Mouse (Mus musculus) MEL (cell line): ENCODE measurements around the gene Ildr1. TPM values are rescaled to one million over a fixed set of nuclear protein-coding genes. Genes with fewer than 3 reads are reported as not detected.
A peak's percentile ranks its signal among the peaks of the same experiment; 100 is the strongest.

Experiments used
- DNase-seq: peaks from one replicate; pipeline ENCODE4 v3.0.0; 2011; ENCODE audit warnings: low read depth, low spot score
- H3K27ac ChIP-seq: 2 replicates; pipeline ENCODE4 v1.5.1; 2012; ENCODE audit warnings: low read depth, mild to moderate bottlenecking, control low read depth, low read length, moderate library complexity; ENCODE audit not compliant: control insufficient read depth
- H3K27me3 ChIP-seq, 2 experiments: fragments of 150-350 bp in 1 of 2; sonication (generic) in 1 of 2; 2 replicates each; pipeline ENCODE4 v1.6.1; 2012; ENCODE audit warnings: low read length in 2 of 2, mild to moderate bottlenecking in 2 of 2, improper control_type of control experiment in 1 of 2, moderate library complexity in 1 of 2; ENCODE audit not compliant: insufficient read depth in 2 of 2, control insufficient read depth in 1 of 2
- H3K36me3 ChIP-seq, 2 experiments: 2 replicates each; pipeline ENCODE4 v1.6.1; 2012 to 2014; ENCODE audit warnings: low read length in 2 of 2, improper control_type of control experiment in 1 of 2, inconsistent platforms in 1 of 2, mild to moderate bottlenecking in 1 of 2; ENCODE audit not compliant: insufficient read depth in 2 of 2, control insufficient read depth in 1 of 2
- H3K4me1 ChIP-seq, 2 experiments: fragments of 150-350 bp in 1 of 2; sonication (generic) in 1 of 2; 2 replicates each; pipeline ENCODE4 v1.6.1; 2012; ENCODE audit warnings: low read length in 2 of 2, improper control_type of control experiment in 1 of 2, mild to moderate bottlenecking in 1 of 2; ENCODE audit not compliant: insufficient read depth in 2 of 2, control insufficient read depth in 1 of 2
- H3K4me3 ChIP-seq, 2 experiments: fragments of 150-350 bp in 1 of 2; sonication (generic) in 1 of 2; 2 replicates each; pipeline ENCODE4 v1.5.1; 2012; ENCODE audit warnings: low read depth in 2 of 2, low read length in 2 of 2, mild to moderate bottlenecking in 2 of 2, moderate library complexity in 2 of 2, control low read depth in 1 of 2, improper control_type of control experiment in 1 of 2; ENCODE audit not compliant: control insufficient read depth in 1 of 2, insufficient read depth in 1 of 2
- H3K79me2 ChIP-seq: 2 replicates; pipeline ENCODE4 v1.6.1; 2012; ENCODE audit warnings: mild to moderate bottlenecking, low read length, moderate library complexity; ENCODE audit not compliant: control insufficient read depth, poor library complexity, insufficient read depth
- H3K9ac ChIP-seq: 2 replicates; pipeline ENCODE4 v1.6.1; 2012; ENCODE audit warnings: low read depth, mild to moderate bottlenecking, control low read depth, low read length, moderate library complexity; ENCODE audit not compliant: control insufficient read depth, poor library complexity, severe bottlenecking
- H3K9me3 ChIP-seq: fragments of 150-350 bp; sonication (generic); replicated peaks from 2 replicates; pipeline ENCODE4 v1.6.1; 2012; ENCODE audit warnings: mild to moderate bottlenecking, low read length, improper control_type of control experiment, moderate library complexity; ENCODE audit not compliant: insufficient read depth
- BHLHE40 ChIP-seq: IDR thresholded peaks from 2 replicates; pipeline ENCODE4 v1.6.1; 2012; ENCODE audit warnings: low read depth, mild to moderate bottlenecking, inconsistent platforms, low read length, improper control_type of control experiment, borderline replicate concordance
- CHD1 ChIP-seq: IDR thresholded peaks from 2 replicates; pipeline ENCODE4 v1.6.1; 2012; ENCODE audit warnings: low read depth, mild to moderate bottlenecking, inconsistent platforms, low read length, improper control_type of control experiment
- CTCF ChIP-seq, 3 experiments: IDR thresholded peaks in 2 of 3; conservative IDR thresholded peaks in 1 of 3; 2 replicates each; pipeline ENCODE4 v1.5.1; 2011 to 2012; ENCODE audit warnings: low read length in 3 of 3, low read depth in 2 of 3, mild to moderate bottlenecking in 2 of 3, improper control_type of control experiment in 1 of 3, inconsistent platforms in 1 of 3, mixed read lengths in 1 of 3, moderate library complexity in 1 of 3; ENCODE audit not compliant: control insufficient read depth in 1 of 3, insufficient read depth in 1 of 3, poor library complexity in 1 of 3, severe bottlenecking in 1 of 3
- E2F4 ChIP-seq: IDR thresholded peaks from 2 replicates; pipeline ENCODE4 v1.6.1; 2011; ENCODE audit warnings: low read depth, low read length, improper control_type of control experiment, borderline replicate concordance
- ETS1 ChIP-seq: IDR thresholded peaks from 2 replicates; pipeline ENCODE4 v1.6.1; 2012; ENCODE audit warnings: low read depth, mild to moderate bottlenecking, inconsistent platforms, low read length, improper control_type of control experiment, moderate library complexity
- GABPA ChIP-seq: IDR thresholded peaks from 2 replicates; pipeline ENCODE4 v1.6.1; 2012; ENCODE audit warnings: low read depth, mild to moderate bottlenecking, inconsistent platforms, low read length, improper control_type of control experiment, moderate library complexity
- GATA1 ChIP-seq: IDR thresholded peaks from 2 replicates; pipeline ENCODE4 v1.6.1; 2011; ENCODE audit warnings: low read depth, low read length, improper control_type of control experiment
- JUND ChIP-seq: IDR thresholded peaks from 2 replicates; pipeline ENCODE4 v1.6.1; 2011; ENCODE audit warnings: low read depth, mild to moderate bottlenecking, improper control_type of control experiment, low read length
- MAX ChIP-seq: IDR thresholded peaks from 2 replicates; pipeline ENCODE4 v1.6.1; 2011; ENCODE audit warnings: low read length, improper control_type of control experiment
- MEF2A ChIP-seq: IDR thresholded peaks from 2 replicates; pipeline ENCODE4 v1.6.1; 2014; ENCODE audit warnings: low read depth, mild to moderate bottlenecking, inconsistent platforms, low read length, improper control_type of control experiment; ENCODE audit not compliant: poor library complexity, insufficient replicate concordance, severe bottlenecking; ENCODE audit errors: extremely low read depth
- MYB ChIP-seq: IDR thresholded peaks from 2 replicates; pipeline ENCODE4 v1.6.1; 2011; ENCODE audit warnings: mild to moderate bottlenecking, low read depth, low read length, improper control_type of control experiment
- MYC ChIP-seq: IDR thresholded peaks from 2 replicates; pipeline ENCODE4 v1.6.1; 2011; ENCODE audit warnings: low read depth, mild to moderate bottlenecking, low read length, improper control_type of control experiment, moderate library complexity
- POLR2AphosphoS2 ChIP-seq: IDR thresholded peaks from 2 replicates; pipeline ENCODE4 v1.6.1; 2011; ENCODE audit warnings: low read length, improper control_type of control experiment
- RAD21 ChIP-seq: IDR thresholded peaks from 2 replicates; pipeline ENCODE4 v1.6.1; 2011; ENCODE audit warnings: mild to moderate bottlenecking, low read depth, low read length, improper control_type of control experiment
- RCOR1 ChIP-seq: IDR thresholded peaks from 2 replicates; pipeline ENCODE4 v1.6.1; 2012; ENCODE audit warnings: low read depth, mild to moderate bottlenecking, inconsistent platforms, low read length, improper control_type of control experiment
- SIN3A ChIP-seq: IDR thresholded peaks from 2 replicates; pipeline ENCODE4 v1.6.1; 2012; ENCODE audit warnings: low read length, improper control_type of control experiment, inconsistent platforms
- TBP ChIP-seq: IDR thresholded peaks from 2 replicates; pipeline ENCODE4 v1.8.0; 2011; ENCODE audit warnings: low read depth, low read length, improper control_type of control experiment
- TCF12 ChIP-seq: IDR thresholded peaks from 2 replicates; pipeline ENCODE4 v1.6.1; 2014; ENCODE audit warnings: low read depth, mild to moderate bottlenecking, inconsistent platforms, low read length, improper control_type of control experiment, moderate library complexity
- UBTF ChIP-seq: IDR thresholded peaks from 2 replicates; pipeline ENCODE4 v1.6.1; 2012; ENCODE audit warnings: low read depth, mild to moderate bottlenecking, inconsistent platforms, low read length, improper control_type of control experiment, moderate library complexity, borderline replicate concordance; ENCODE audit not compliant: insufficient read depth
- USF1 ChIP-seq: IDR thresholded peaks from 2 replicates; pipeline ENCODE4 v1.6.1; 2014; ENCODE audit warnings: low read depth, mild to moderate bottlenecking, inconsistent platforms, low read length, improper control_type of control experiment, moderate library complexity
- ZMIZ1 ChIP-seq: IDR thresholded peaks from 2 replicates; pipeline ENCODE4 v1.6.1; 2012; ENCODE audit warnings: low read depth, mild to moderate bottlenecking, inconsistent platforms, low read length, improper control_type of control experiment, moderate library complexity
- polyA plus RNA-seq, 2 experiments: library from polyadenylated mRNA; stranded (reverse) in 1 of 2; unstranded in 1 of 2; fragments of >175 nt in 1 of 2; fragments of >200 nt in 1 of 2; gene quantifications; 2 replicates each; pipeline versions ENCODE4 v1.2.1 to v1.2.4; 2012; ENCODE audit warnings: low replicate concordance in 2 of 2, low read depth in 1 of 2; ENCODE audit not compliant: insufficient read length in 2 of 2, insufficient read depth in 1 of 2, missing spikeins in 1 of 2
- total RNA-seq: library from RNA; depleted of rRNA; stranded (reverse); fragments of 300-350 nt; gene quantifications from 2 replicates; pipeline ENCODE4 v1.2.3, GENCODE M21; 2012

The Ildr1 gene
- total and polyA plus RNA-seq, 3 experiments: not detected

- TF ChIP-seq TCF12: no peak
These were observed 30.3 kb upstream of the Ildr1 start (continued) for GRCm38 (mm10) chr16:36663484-36663883.

- DNase-seq: peak; percentile 77
- Histone ChIP-seq H3K4me1 (no peaks in the 10 kb centered on the region; a peak in 1 of 4 replicates), H3K9ac (peak within 1 kb of the TSS; percentile 45; the same call in 1 of the 2 replicates), H3K4me3 (peak within 1 kb of the TSS in 1 of 2 experiments; percentile 47; a peak in 2 of 4 replicates), H3K79me2 (no peaks in the 10 kb centered on the region), H3K36me3 (no peaks in the 10 kb centered on the region), H3K27ac (no peak within 1 kb of the TSS), H3K9me3 (no peaks in the 10 kb centered on the region), H3K27me3 (peaks cover 0 to 3% of the 10 kb centered on the region in 2 experiments; a peak in 2 of 4 replicates)
- TF ChIP-seq ETS1 (no peak), GATA1 (0 out of 2 replicates have a peak, but pooled peaks have one; percentile 20)
These were observed 28.0 kb upstream of the Ildr1 start, which contains the start of gene Cd86 for GRCm38 (mm10) chr16:36665782-36666181. Gene Cd86 (minus strand): TSS chr16:36666081.

GRCm38 (mm10) chr16:36666448-36667017 lies 27.2 kb upstream of the Ildr1 start:
- no peak for DNase-seq
- no peak for TF ChIP-seq E2F4
- TF ChIP-seq SIN3A: no peak
- TF ChIP-seq CTCF (IDR thresholded peaks at IDR 0.05 in 2 of 3, conservative IDR thresholded peaks at IDR 0.05 in 1 of 3; ENCODE audit: control insufficient read depth in 1 of 3, insufficient read depth in 1 of 3, low read depth in 2 of 3, low read length in 3 of 3, poor library complexity in 1 of 3, severe bottlenecking in 1 of 3): no peak
- no peak for TF ChIP-seq MAX
- no peak for TF ChIP-seq BHLHE40
- TF ChIP-seq ZMIZ1: no peak
- no peak for TF ChIP-seq RAD21
- no peak for TF ChIP-seq RCOR1
- TF ChIP-seq POLR2AphosphoS2: no peak
- no peak for TF ChIP-seq CHD1
- TF ChIP-seq GATA1: no peak
- TF ChIP-seq GABPA: no peak
- no peak for TF ChIP-seq USF1
- no peak for TF ChIP-seq MEF2A
- TF ChIP-seq MYB: no peak
- TF ChIP-seq MYC: no peak
- no peak for TF ChIP-seq TBP
- TF ChIP-seq UBTF: no peak
- no peak for TF ChIP-seq JUND
- no peak for TF ChIP-seq ETS1
- H3K9me3 ChIP-seq: no peaks in the 10 kb centered on the region
- peaks cover 0 to 3% of the 10 kb centered on the region in 2 experiments; a peak in 2 of 4 replicates for H3K27me3 ChIP-seq
- no peak overlapping the region for H3K9ac ChIP-seq
- no peak overlapping the region for H3K27ac ChIP-seq
- no peaks in the 10 kb centered on the region; a peak in 1 of 4 replicates for H3K4me1 ChIP-seq
- H3K36me3 ChIP-seq: no peaks in the 10 kb centered on the region
- no peaks in the 10 kb centered on the region for H3K79me2 ChIP-seq
- no peak overlapping the region for H3K4me3 ChIP-seq
